Mouse (Mus musculus) heart, embryonic 11.5 days (tissue): ENCODE results near the gene 2310079G19Rik. TPM values are rescaled to one million over a fixed set of nuclear protein-coding genes. Genes with fewer than 3 reads are reported as not detected.

Experiments used
- ATAC-seq: fragments of 200-750 bp; cut with Nextera tagmentation; replicated peaks from 2 replicates; pipeline ENCODE4 v1.8.0; 2017; ENCODE audit warnings: moderate library complexity; ENCODE audit not compliant: insufficient number of reproducible peaks, low FRiP score, low TSS enrichment
- H3K27ac ChIP-seq: fragments of 300-500 bp; sonication (generic); 2 replicates; pipeline ENCODE4 v1.5.1; 2014; ENCODE audit warnings: mild to moderate bottlenecking, low read depth, low read length
- H3K27me3 ChIP-seq: fragments of 300-500 bp; sonication (generic); 2 replicates; pipeline ENCODE4 v1.6.1; 2014; ENCODE audit warnings: mild to moderate bottlenecking, low read length, mixed read lengths; ENCODE audit not compliant: control insufficient read depth, insufficient read depth
- H3K36me3 ChIP-seq: fragments of 300-500 bp; sonication (generic); 2 replicates; pipeline ENCODE4 v1.6.1; 2014; ENCODE audit warnings: mild to moderate bottlenecking, low read length, moderate library complexity, mixed read lengths; ENCODE audit not compliant: control insufficient read depth, insufficient read depth
- H3K4me1 ChIP-seq: fragments of 300-500 bp; sonication (generic); 2 replicates; pipeline ENCODE4 v1.6.1; 2014; ENCODE audit warnings: low read length; ENCODE audit not compliant: control insufficient read depth, insufficient read depth
- H3K4me2 ChIP-seq: fragments of 300-500 bp; sonication (generic); 2 replicates; pipeline ENCODE4 v1.6.1; 2014; ENCODE audit warnings: mild to moderate bottlenecking, moderate library complexity
- H3K4me3 ChIP-seq: fragments of 300-500 bp; sonication (generic); 2 replicates; pipeline ENCODE4 v1.5.1; 2014; ENCODE audit warnings: low read depth, low read length
- H3K9ac ChIP-seq: fragments of 300-500 bp; sonication (generic); 2 replicates; pipeline ENCODE4 v1.6.1; 2014; ENCODE audit warnings: mild to moderate bottlenecking, low read depth, low read length, moderate library complexity
- H3K9me3 ChIP-seq: fragments of 300-500 bp; sonication (generic); replicated peaks from 2 replicates; pipeline ENCODE4 v1.6.1; 2016; ENCODE audit warnings: low read length; ENCODE audit not compliant: control insufficient read depth
- WGBS: fragments of 180-500 bp; shearing (Covaris S2); extraction: QIAGEN DNeasy Blood & Tissue Kit; methylation state at CpG from one replicate; pipeline ENCODE4 v1.1.7; 2014; ENCODE audit not compliant: insufficient replicate concordance; 5-methylcytosine and 5-hydroxymethylcytosine counted together
- polyA plus RNA-seq: library from polyadenylated mRNA; unstranded; fragments of >200 nt; fragmentation: Nextera tagmentation; extraction: Ambion mirVana; gene quantifications from 2 replicates; pipeline ENCODE4 v1.2.1, GENCODE M21; 2014

2310079G19Rik gene
- polyA plus RNA-seq = not detected in 2 replicates

GRCm38 (mm10) chr16:88627566-88627965 lies at the start of gene 2310079G19Rik:
2310079G19Rik (minus strand) TSS chr16:88627666.
- Histone ChIP-seq H3K4me3 (no peak within 1 kb of the TSS), H3K4me2 (no peak within 1 kb of the TSS), H3K36me3 (no peaks in the 10 kb centered on the region), H3K9ac (no peak within 1 kb of the TSS), H3K27me3 (no peaks in the 10 kb centered on the region), H3K9me3 (no peaks in the 10 kb centered on the region), H3K27ac (no peak within 1 kb of the TSS), H3K4me1 (no peaks in the 10 kb centered on the region)
- no peak for ATAC-seq
- WGBS = 78% methylated on average over 4 of the region's 4 CpGs

GRCm38 (mm10) chr16:88671571-88671970 lies 44.1 kb upstream of the 2310079G19Rik start, which contains the start of gene Krtap27-1:
Krtap27-1 (minus strand) TSS chr16:88671671.
- no peak within 1 kb of the TSS for H3K27ac ChIP-seq
- whole genome bisulfite sequencing = 83% methylated on average over 4 of the region's 4 CpGs
- H3K4me3 ChIP-seq = no peak within 1 kb of the TSS
- no peak within 1 kb of the TSS for H3K9ac ChIP-seq
- H3K4me1 ChIP-seq = no peaks in the 10 kb centered on the region
- no peaks in the 10 kb centered on the region for H3K27me3 ChIP-seq
- ATAC-seq = no peak
- H3K4me2 ChIP-seq = no peak within 1 kb of the TSS
- no peaks in the 10 kb centered on the region for H3K9me3 ChIP-seq
- no peaks in the 10 kb centered on the region for H3K36me3 ChIP-seq

GRCm38 (mm10) chr16:88657426-88657825 lies 30.0 kb upstream of the 2310079G19Rik start:
- Histone ChIP-seq H3K27me3 (no peaks in the 10 kb centered on the region), H3K4me2 (no peak overlapping the region), H3K9ac (no peak overlapping the region), H3K4me3 (no peak overlapping the region), H3K27ac (no peak overlapping the region), H3K4me1 (no peaks in the 10 kb centered on the region), H3K36me3 (no peaks in the 10 kb centered on the region), H3K9me3 (no peaks in the 10 kb centered on the region)
- 60% methylated on average over 1 of the region's 1 CpGs for WGBS
- ATAC-seq = no peak

- Histone ChIP-seq H3K4me3 (no peak overlapping the region), H3K36me3 (no peaks in the 10 kb centered on the region), H3K9me3 (no peaks in the 10 kb centered on the region), H3K27ac (no peak overlapping the region), H3K9ac (no peak overlapping the region), H3K4me2 (no peak overlapping the region), H3K27me3 (no peaks in the 10 kb centered on the region), H3K4me1 (no peaks in the 10 kb centered on the region)
- 63% methylated on average over 2 of the region's 2 CpGs for WGBS
- ATAC-seq = no peak
Measured at GRCm38 (mm10) chr16:88651952-88652351, 24.5 kb upstream of the 2310079G19Rik start.

- no peak overlapping the region for H3K27ac ChIP-seq
- no peak overlapping the region for H3K4me2 ChIP-seq
- H3K4me1 ChIP-seq = no peaks in the 10 kb centered on the region
- H3K9ac ChIP-seq = no peak overlapping the region
- no peaks in the 10 kb centered on the region for H3K9me3 ChIP-seq
- no peak overlapping the region for H3K4me3 ChIP-seq
- WGBS = 70% methylated on average over 1 of the region's 1 CpGs
- ATAC-seq = no peak
- H3K27me3 ChIP-seq = no peaks in the 10 kb centered on the region
- no peaks in the 10 kb centered on the region for H3K36me3 ChIP-seq
Measured at GRCm38 (mm10) chr16:88651082-88651481, 23.6 kb upstream of the 2310079G19Rik start.

- no peaks in the 10 kb centered on the region for H3K9me3 ChIP-seq
- H3K36me3 ChIP-seq = no peaks in the 10 kb centered on the region
- ATAC-seq = no peak
- no peak within 1 kb of the TSS for H3K9ac ChIP-seq
- H3K4me3 ChIP-seq = no peak within 1 kb of the TSS
- H3K4me2 ChIP-seq = no peak within 1 kb of the TSS
- no peak within 1 kb of the TSS for H3K27ac ChIP-seq
- 82% methylated on average over 10 of the region's 10 CpGs for WGBS
- no peaks in the 10 kb centered on the region for H3K27me3 ChIP-seq
- no peaks in the 10 kb centered on the region for H3K4me1 ChIP-seq
Measured at GRCm38 (mm10) chr16:88647358-88647846, 19.9 kb upstream of the 2310079G19Rik start, which contains the start of gene Krtap26-1. Krtap26-1 (minus strand) TSS chr16:88647796.

GRCm38 (mm10) chr16:88646366-88647111 lies 19.1 kb upstream of the 2310079G19Rik start:
- no peaks in the 10 kb centered on the region for H3K9me3 ChIP-seq
- H3K4me2 ChIP-seq = no peak overlapping the region
- no peaks in the 10 kb centered on the region for H3K27me3 ChIP-seq
- H3K36me3 ChIP-seq = no peaks in the 10 kb centered on the region
- H3K9ac ChIP-seq = no peak overlapping the region
- ATAC-seq = no peak
- no peaks in the 10 kb centered on the region for H3K4me1 ChIP-seq
- 80% methylated on average over 8 of the region's 8 CpGs for WGBS
- H3K4me3 ChIP-seq = no peak overlapping the region
- H3K27ac ChIP-seq = no peak overlapping the region

- no peaks in the 10 kb centered on the region for H3K36me3 ChIP-seq
- no peak for ATAC-seq
- H3K4me3 ChIP-seq = no peak overlapping the region
- no peaks in the 10 kb centered on the region for H3K27me3 ChIP-seq
- H3K4me1 ChIP-seq = no peaks in the 10 kb centered on the region
- no peak overlapping the region for H3K9ac ChIP-seq
- H3K27ac ChIP-seq = no peak overlapping the region
- no peaks in the 10 kb centered on the region for H3K9me3 ChIP-seq
- 80% methylated on average over 3 of the region's 3 CpGs for WGBS
- no peak overlapping the region for H3K4me2 ChIP-seq
Measured at GRCm38 (mm10) chr16:88640053-88640452, 12.6 kb upstream of the 2310079G19Rik start.

- WGBS = 67% methylated on average over 4 of the region's 4 CpGs
- no peaks in the 10 kb centered on the region for H3K4me1 ChIP-seq
- H3K9me3 ChIP-seq = no peaks in the 10 kb centered on the region
- H3K4me2 ChIP-seq = no peak overlapping the region
- H3K9ac ChIP-seq = no peak overlapping the region
- no peaks in the 10 kb centered on the region for H3K27me3 ChIP-seq
- no peak overlapping the region for H3K27ac ChIP-seq
- ATAC-seq = no peak
- H3K4me3 ChIP-seq = no peak overlapping the region
- no peaks in the 10 kb centered on the region for H3K36me3 ChIP-seq
Measured at GRCm38 (mm10) chr16:88635142-88635541, 7.7 kb upstream of the 2310079G19Rik start.
